Comparison of ENCODE assay signal across 22 mouse cellular contexts in genomic region chr19:12514621-12515020, GRCm38 (mm10).
"Had no signal": no experiment of that assay in that cellular context is flagged by ENCODE, and none has a peak within 500 bp of the region (broad histone marks: within the 10 kb centered on the region; RNA-seq: fewer than 3 reads in every experiment).

No protein-coding gene starts in this region.

- ATAC-seq: forebrain, embryonic 13.5 days; forebrain, embryonic 14.5 days; forebrain, embryonic 15.5 days; forebrain, embryonic 16.5 days; forebrain, postnatal 0 days had no signal

- DNase-seq: cerebellum, adult 2 months; cerebellum, adult 8-10 months; cerebellum, adult 9-10 months; cerebellum, adult 9-11 months; cerebellum, postnatal 10 days; cerebellum, postnatal 14 days; cerebellum, postnatal 25 days; cerebellum, postnatal 36 days; embryo, embryonic 11 days; forebrain, postnatal 0 days; gastrocnemius, adult 2 months; gastrocnemius, postnatal 10 days; gastrocnemius, postnatal 14 days; gastrocnemius, postnatal 25 days; gastrocnemius, postnatal 36 days; heart, adult 11 months; heart, adult 18-20 months; heart, adult 2 months had no signal
